In genomic region chr2:45454811-45455210, GRCm38 (mm10) we compare ENCODE assay signal across 24 mouse cellular contexts.
"Had no signal": no experiment of that assay in that cellular context is flagged by ENCODE, and none has a peak within 500 bp of the region (broad histone marks: within the 10 kb centered on the region; RNA-seq: fewer than 3 reads in every experiment).

No protein-coding gene starts in this region.

- H3K27me3 ChIP-seq: kidney, embryonic 15.5 days; limb, embryonic 13.5 days; liver, embryonic 12.5 days; liver, embryonic 15.5 days; lung, embryonic 15.5 days; megakaryocyte, embryonic 14.5 days; midbrain, embryonic 13.5 days had no signal

- H3K36me3 ChIP-seq: kidney, embryonic 15.5 days; limb, embryonic 10.5 days; limb, embryonic 13.5 days; liver, embryonic 12.5 days; liver, embryonic 15.5 days; lung, embryonic 15.5 days; midbrain, embryonic 10.5 days; midbrain, embryonic 13.5 days had no signal

- H3K4me1 ChIP-seq: kidney, embryonic 15.5 days; limb, embryonic 10.5 days; limb, embryonic 13.5 days; liver, embryonic 12.5 days; liver, embryonic 15.5 days; lung, embryonic 15.5 days; midbrain, embryonic 10.5 days had no signal

- DNase-seq: kidney, postnatal 10 days; kidney, postnatal 36 days; layer of hippocampus, postnatal 36 days; liver; lung, adult 18-20 months; lung, postnatal 10 days; lung, postnatal 36 days; right cerebral cortex, postnatal 14 days; right cerebral cortex, postnatal 4 days; thymus, adult 2 months; thymus, postnatal 14 days; thymus, postnatal 4 days had no signal

- H3K4me2 ChIP-seq: kidney, embryonic 15.5 days; limb, embryonic 13.5 days; liver, embryonic 12.5 days; liver, embryonic 15.5 days; lung, embryonic 15.5 days; midbrain, embryonic 13.5 days had no signal

- ATAC-seq: liver, embryonic 12.5 days; midbrain, embryonic 13.5 days; midbrain, embryonic 16.5 days had no signal

- H3K27ac ChIP-seq: kidney, embryonic 15.5 days; left cerebral cortex, adult 2 months; limb, embryonic 10.5 days; limb, embryonic 13.5 days; liver, embryonic 12.5 days; liver, embryonic 15.5 days; lung, embryonic 15.5 days; midbrain, embryonic 10.5 days; midbrain, embryonic 13.5 days; stomach, postnatal 0 days had no signal

- H3K9ac ChIP-seq: kidney, embryonic 15.5 days; limb, embryonic 13.5 days; liver, embryonic 12.5 days; liver, embryonic 15.5 days; lung, embryonic 15.5 days; midbrain, embryonic 13.5 days had no signal

- H3K9me3 ChIP-seq: kidney, embryonic 15.5 days; limb, embryonic 10.5 days; limb, embryonic 13.5 days; liver, embryonic 12.5 days; liver, embryonic 15.5 days; lung, embryonic 15.5 days; megakaryocyte, embryonic 14.5 days; midbrain, embryonic 10.5 days; midbrain, embryonic 13.5 days had no signal

- H3K4me3 ChIP-seq: kidney, embryonic 15.5 days; left cerebral cortex, adult 2 months; limb, embryonic 10.5 days; limb, embryonic 13.5 days; liver, embryonic 12.5 days; liver, embryonic 15.5 days; lung, embryonic 15.5 days; megakaryocyte, embryonic 14.5 days; midbrain, embryonic 10.5 days; midbrain, embryonic 13.5 days had no signal
